Mouse (Mus musculus): ENCODE results near the gene B4galt5.
"Not testable (repeated sequence)": the region's sequence is repeated elsewhere in the genome, so short reads cannot be mapped to it uniquely, and the experiment has no call there.

The B4galt5 gene
- long read RNA-seq, experiment 1, partial matches to known transcripts: 0 of 6 reads
- long read RNA-seq, experiment 1, other reads (novel, unspliced or antisense): 6 of 6 reads
- long read RNA-seq, experiment 2, partial matches to known transcripts: 0 of 5 reads
- long read RNA-seq, experiment 2, other reads (novel, unspliced or antisense): 5 of 5 reads

GRCm38 (mm10) chr2:167348376-167349282 lies at the start of gene B4galt5:
B4galt5 (minus strand) TSS chr2:167349183.
- intact Hi-C loops (cut with DNase I): loop anchor here (5.0 kb wide), 3 partner anchors 34 to 69 kb away; no protein-coding TSS in a partner anchor

- intact Hi-C loops (cut with DNase I): not testable (repeated sequence)
Measured at GRCm38 (mm10) chr2:167396420-167396819, 47.4 kb upstream of the B4galt5 start.

GRCm38 (mm10) chr2:167394426-167394825 lies 45.4 kb upstream of the B4galt5 start:
- intact Hi-C loops (cut with DNase I): no loop called here

- intact Hi-C loops (cut with DNase I): no loop called here
Measured at GRCm38 (mm10) chr2:167386998-167387397, 38.0 kb upstream of the B4galt5 start.

- intact Hi-C loops (cut with DNase I): no loop called here
Measured at GRCm38 (mm10) chr2:167386456-167386855, 37.5 kb upstream of the B4galt5 start.

GRCm38 (mm10) chr2:167383666-167384083 lies 34.7 kb upstream of the B4galt5 start:
- intact Hi-C loops (cut with DNase I): loop anchor here (5.0 kb wide), 2 partner anchors 34 to 36 kb away; partner anchors contain the start of gene B4galt5

- intact Hi-C loops (cut with DNase I): loop anchor here (5.0 kb wide), 2 partner anchors 35 kb away; partner anchors contain the start of gene B4galt5
Measured at GRCm38 (mm10) chr2:167382389-167382788, 33.4 kb upstream of the B4galt5 start.

GRCm38 (mm10) chr2:167381596-167381995 lies 32.6 kb upstream of the B4galt5 start:
- intact Hi-C loops (cut with DNase I): loop anchor here (5.0 kb wide), 2 partner anchors 34 to 36 kb away; partner anchors contain the start of gene B4galt5

- intact Hi-C loops (cut with DNase I): loop anchor here (5.0 kb wide), 2 partner anchors 33 to 37 kb away; partner anchors contain the start of gene B4galt5
Measured at GRCm38 (mm10) chr2:167380615-167381285, 31.8 kb upstream of the B4galt5 start.

- intact Hi-C loops (cut with DNase I): no loop called here
Measured at GRCm38 (mm10) chr2:167378972-167379371, 30.0 kb upstream of the B4galt5 start.

GRCm38 (mm10) chr2:167377697-167378096 lies 28.7 kb upstream of the B4galt5 start:
- intact Hi-C loops (cut with DNase I): no loop called here

- intact Hi-C loops (cut with DNase I): no loop called here
Measured at GRCm38 (mm10) chr2:167376160-167376564, 27.2 kb upstream of the B4galt5 start.

GRCm38 (mm10) chr2:167375688-167376087 lies 26.7 kb upstream of the B4galt5 start:
- intact Hi-C loops (cut with DNase I): no loop called here

GRCm38 (mm10) chr2:167375135-167375534 lies 26.2 kb upstream of the B4galt5 start:
- intact Hi-C loops (cut with DNase I): no loop called here

- intact Hi-C loops (cut with DNase I): no loop called here
Measured at GRCm38 (mm10) chr2:167374191-167374805, 25.3 kb upstream of the B4galt5 start.

- intact Hi-C loops (cut with DNase I): no loop called here
Measured at GRCm38 (mm10) chr2:167373266-167373665, 24.3 kb upstream of the B4galt5 start.

GRCm38 (mm10) chr2:167371506-167371905 lies 22.5 kb upstream of the B4galt5 start:
- intact Hi-C loops (cut with DNase I): no loop called here

- intact Hi-C loops (cut with DNase I): no loop called here
Measured at GRCm38 (mm10) chr2:167368328-167368727, 19.3 kb upstream of the B4galt5 start.

- intact Hi-C loops (cut with DNase I): no loop called here
Measured at GRCm38 (mm10) chr2:167367777-167368281, 18.8 kb upstream of the B4galt5 start.

GRCm38 (mm10) chr2:167367325-167367724 lies 18.3 kb upstream of the B4galt5 start:
- intact Hi-C loops (cut with DNase I): no loop called here

GRCm38 (mm10) chr2:167365063-167365462 lies 16.1 kb upstream of the B4galt5 start:
- intact Hi-C loops (cut with DNase I): no loop called here
